Mouse (Mus musculus): ENCODE results near the gene Fam3c. TPM values are rescaled to one million over a fixed set of nuclear protein-coding genes. Genes with fewer than 3 reads are reported as not detected.

Gene Fam3c
- polyA plus RNA-seq, 1 experiment from 2014 or later = 33.8 TPM

- Histone ChIP-seq H3K27me3 (no peaks in the 10 kb centered on the region), H3K4me2 (replicated peaks) (no peak overlapping the region), H3K4me3 (no peak overlapping the region), H3K36me3 (no peaks in the 10 kb centered on the region), H3K9me3 (replicated peaks) (no peaks in the 10 kb centered on the region), H3K9ac (no peak overlapping the region), H3K4me1 (no peaks in the 10 kb centered on the region), H3K27ac (no peak overlapping the region)
- WGBS = 82% methylated on average over 5 of the region's 5 CpGs
- no peak for ATAC-seq (ENCODE audit: low FRiP score)
Measured at GRCm38 (mm10) chr6:22378462-22378861, 22.4 kb upstream of the Fam3c start.

DNA sequence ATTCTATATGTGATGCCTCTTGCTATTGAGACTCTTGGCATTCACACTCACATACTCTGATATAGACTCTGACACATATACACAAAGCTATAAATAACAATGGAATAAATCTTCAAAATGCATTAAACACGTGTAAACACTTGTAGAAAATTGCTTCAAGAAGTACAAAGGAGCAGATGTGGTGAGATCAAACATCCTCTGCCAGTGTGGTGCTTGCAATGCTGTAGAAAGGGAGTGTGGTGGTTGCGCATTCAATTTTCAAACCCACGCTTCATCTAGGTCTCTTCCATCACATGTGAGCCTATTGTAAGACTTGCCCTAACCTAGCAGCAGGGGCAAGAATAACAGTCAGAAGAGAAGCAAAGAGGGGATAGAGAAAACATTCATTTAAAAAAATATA, 18.7 kb upstream of the Fam3c start:
- Histone ChIP-seq H3K36me3 (no peaks in the 10 kb centered on the region), H3K9me3 (replicated peaks) (no peaks in the 10 kb centered on the region), H3K4me1 (no peaks in the 10 kb centered on the region), H3K27me3 (no peaks in the 10 kb centered on the region), H3K4me3 (no peak overlapping the region), H3K27ac (no peak overlapping the region), H3K9ac (no peak overlapping the region), H3K4me2 (replicated peaks) (no peak overlapping the region)
- ATAC-seq (ENCODE audit: low FRiP score) = no peak
- WGBS = 86% methylated on average over 3 of the region's 3 CpGs

- ATAC-seq (ENCODE audit: low FRiP score) = no peak
- no peaks in the 10 kb centered on the region for H3K36me3 ChIP-seq
- no peaks in the 10 kb centered on the region for H3K4me1 ChIP-seq
- WGBS = 90% methylated on average over 2 of the region's 2 CpGs
- no peak overlapping the region for H3K4me3 ChIP-seq
- no peak overlapping the region for H3K27ac ChIP-seq
- H3K4me2 ChIP-seq (replicated peaks) = no peak overlapping the region
- no peak overlapping the region for H3K9ac ChIP-seq
- H3K27me3 ChIP-seq = no peaks in the 10 kb centered on the region
- no peaks in the 10 kb centered on the region for H3K9me3 ChIP-seq (replicated peaks)
Measured at GRCm38 (mm10) chr6:22373476-22373875, 17.4 kb upstream of the Fam3c start.

DNA sequence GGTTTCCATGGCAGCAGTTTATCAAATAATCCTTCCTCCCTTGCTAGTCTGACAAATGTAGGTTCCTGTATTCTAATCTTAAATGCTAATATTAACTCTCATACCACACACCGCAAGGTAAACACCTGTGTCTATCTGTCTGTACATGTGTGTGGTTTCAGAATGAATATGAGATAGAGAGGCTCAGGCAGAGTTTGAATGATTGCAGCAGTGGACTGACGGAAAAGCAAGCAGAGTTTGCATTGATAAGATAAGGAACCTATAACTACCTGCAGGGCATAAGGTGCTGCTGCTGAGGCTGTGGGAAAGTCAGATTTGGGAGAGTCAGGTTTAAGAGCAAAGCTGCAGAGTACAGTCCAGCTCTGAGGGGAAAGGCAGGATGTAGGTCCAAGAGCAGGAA, 10.9 kb upstream of the Fam3c start:
- no peak overlapping the region for H3K9ac ChIP-seq
- WGBS = 98% methylated on average over 2 of the region's 2 CpGs
- no peak overlapping the region for H3K4me2 ChIP-seq (replicated peaks)
- H3K27me3 ChIP-seq = no peaks in the 10 kb centered on the region
- H3K4me3 ChIP-seq = no peak overlapping the region
- H3K36me3 ChIP-seq = no peaks in the 10 kb centered on the region
- H3K9me3 ChIP-seq (replicated peaks) = no peaks in the 10 kb centered on the region
- no peaks in the 10 kb centered on the region for H3K4me1 ChIP-seq
- no peak overlapping the region for H3K27ac ChIP-seq
- no peak for ATAC-seq (ENCODE audit: low FRiP score)

GRCm38 (mm10) chr6:22363590-22363989, 7.5 kb upstream of the Fam3c start:
- WGBS = 82% methylated on average over 3 of the region's 3 CpGs
- H3K27ac ChIP-seq = no peak overlapping the region
- no peak overlapping the region for H3K4me2 ChIP-seq (replicated peaks)
- no peaks in the 10 kb centered on the region for H3K4me1 ChIP-seq
- no peaks in the 10 kb centered on the region for H3K27me3 ChIP-seq
- ATAC-seq (ENCODE audit: low FRiP score) = no peak
- H3K9me3 ChIP-seq (replicated peaks) = no peaks in the 10 kb centered on the region
- H3K4me3 ChIP-seq = no peak overlapping the region
- H3K9ac ChIP-seq = no peak overlapping the region
- no peaks in the 10 kb centered on the region for H3K36me3 ChIP-seq

DNA sequence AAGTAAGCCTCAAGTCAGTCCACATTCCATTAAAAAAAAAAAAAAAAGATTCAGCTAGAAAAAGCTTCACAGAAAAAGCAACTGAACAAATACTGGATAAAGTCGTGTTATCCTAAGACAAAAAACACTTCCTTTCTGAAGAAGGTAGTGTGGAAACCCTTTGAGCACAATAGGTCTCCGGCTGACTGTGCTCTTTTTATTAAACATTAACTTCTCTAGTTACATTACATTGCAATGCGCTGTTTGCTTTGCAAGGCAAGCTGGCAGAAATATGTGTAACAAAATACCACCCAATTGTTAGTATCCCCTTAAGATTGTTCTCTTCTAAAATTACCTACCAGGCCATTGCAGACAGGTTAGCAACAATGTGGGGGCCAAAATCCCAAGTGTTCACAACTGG, 5.9 kb upstream of the Fam3c start:
- Histone ChIP-seq H3K27ac (no peak overlapping the region), H3K27me3 (no peaks in the 10 kb centered on the region), H3K9ac (no peak overlapping the region), H3K4me1 (no peaks in the 10 kb centered on the region), H3K4me2 (replicated peaks) (no peak overlapping the region), H3K4me3 (no peak overlapping the region), H3K9me3 (replicated peaks) (no peaks in the 10 kb centered on the region), H3K36me3 (no peaks in the 10 kb centered on the region)
- 47% methylated on average over 3 of the region's 3 CpGs for WGBS
- no peak for ATAC-seq (ENCODE audit: low FRiP score)

DNA sequence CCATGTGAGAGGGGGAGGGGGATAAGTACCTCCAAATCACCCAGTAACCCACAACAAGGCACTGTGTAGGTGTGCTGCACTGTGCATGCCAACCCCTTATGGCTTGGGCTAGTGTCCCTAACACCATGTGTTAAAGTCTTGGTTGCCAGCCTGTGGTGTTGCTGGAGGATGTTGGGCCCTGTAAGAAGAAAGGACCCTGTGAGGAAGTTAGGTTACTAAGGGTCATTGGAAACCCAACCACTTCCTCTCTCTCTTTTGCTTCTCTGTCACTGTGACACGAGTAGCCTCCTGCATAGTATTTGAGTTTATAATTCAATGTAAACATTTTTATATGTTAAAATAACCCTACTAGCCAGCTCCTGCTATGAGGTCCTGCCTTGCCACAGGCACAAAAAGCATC, 3.0 kb upstream of the Fam3c start:
- H3K9ac ChIP-seq = no peak overlapping the region
- H3K36me3 ChIP-seq = no peaks in the 10 kb centered on the region
- ATAC-seq (ENCODE audit: low FRiP score) = no peak
- peaks cover 4% of the 10 kb centered on the region for H3K4me1 ChIP-seq
- 60% methylated on average over 1 of the region's 1 CpGs for WGBS
- no peak overlapping the region for H3K4me3 ChIP-seq
- H3K27me3 ChIP-seq = no peaks in the 10 kb centered on the region
- H3K27ac ChIP-seq = no peak overlapping the region
- H3K9me3 ChIP-seq (replicated peaks) = no peaks in the 10 kb centered on the region
- no peak overlapping the region for H3K4me2 ChIP-seq (replicated peaks)

GRCm38 (mm10) chr6:22357351-22357750, 1.3 kb upstream of the Fam3c start:
- no peak overlapping the region for H3K4me2 ChIP-seq (replicated peaks)
- peaks cover 5% of the 10 kb centered on the region for H3K4me1 ChIP-seq
- H3K9ac ChIP-seq = no peak overlapping the region
- no peaks in the 10 kb centered on the region for H3K36me3 ChIP-seq
- ATAC-seq (ENCODE audit: low FRiP score) = no peak
- H3K27me3 ChIP-seq = no peaks in the 10 kb centered on the region
- H3K27ac ChIP-seq = no peak overlapping the region
- H3K4me3 ChIP-seq = no peak overlapping the region
- H3K9me3 ChIP-seq (replicated peaks) = no peaks in the 10 kb centered on the region
- 97% methylated on average over 4 of the region's 4 CpGs for WGBS

- peak overlapping the region; percentile 74 for H3K4me3 ChIP-seq
- no peaks in the 10 kb centered on the region for H3K9me3 ChIP-seq (replicated peaks)
- no peaks in the 10 kb centered on the region for H3K27me3 ChIP-seq
- H3K4me1 ChIP-seq = peaks cover 5% of the 10 kb centered on the region
- H3K4me2 ChIP-seq (replicated peaks) = peak overlapping the region; percentile 53
- ATAC-seq (ENCODE audit: low FRiP score) = peak; percentile 92; the same call in 1 of the 2 replicates
- no peaks in the 10 kb centered on the region for H3K36me3 ChIP-seq
- WGBS = 2% methylated on average over 59 of the region's 62 CpGs
- H3K9ac ChIP-seq = peak overlapping the region; percentile 81
- H3K27ac ChIP-seq = peak overlapping the region; percentile 86
Measured at GRCm38 (mm10) chr6:22355396-22356085, 502 bp downstream of the Fam3c start.

- no peak overlapping the region for H3K4me3 ChIP-seq
- no peak overlapping the region for H3K27ac ChIP-seq
- no peaks in the 10 kb centered on the region for H3K27me3 ChIP-seq
- H3K4me1 ChIP-seq = peaks cover 5% of the 10 kb centered on the region
- no peaks in the 10 kb centered on the region for H3K36me3 ChIP-seq
- H3K9ac ChIP-seq = no peak overlapping the region
- 74% methylated on average over 7 of the region's 7 CpGs for WGBS
- H3K4me2 ChIP-seq (replicated peaks) = peak overlapping the region; percentile 53; the same call in 1 of the 2 replicates
- ATAC-seq (ENCODE audit: low FRiP score) = no peak
- H3K9me3 ChIP-seq (replicated peaks) = no peaks in the 10 kb centered on the region
Measured at GRCm38 (mm10) chr6:22354675-22355074, 1.4 kb downstream of the Fam3c start.

GRCm38 (mm10) chr6:22354031-22354430, 2.0 kb downstream of the Fam3c start:
- H3K9me3 ChIP-seq (replicated peaks) = no peaks in the 10 kb centered on the region
- H3K36me3 ChIP-seq = no peaks in the 10 kb centered on the region
- H3K27ac ChIP-seq = no peak overlapping the region
- no peak overlapping the region for H3K4me2 ChIP-seq (replicated peaks)
- no peak overlapping the region for H3K9ac ChIP-seq
- ATAC-seq (ENCODE audit: low FRiP score) = no peak
- H3K4me3 ChIP-seq = no peak overlapping the region
- peaks cover 5% of the 10 kb centered on the region for H3K4me1 ChIP-seq
- 82% methylated on average over 1 of the region's 1 CpGs for WGBS
- H3K27me3 ChIP-seq = no peaks in the 10 kb centered on the region

DNA sequence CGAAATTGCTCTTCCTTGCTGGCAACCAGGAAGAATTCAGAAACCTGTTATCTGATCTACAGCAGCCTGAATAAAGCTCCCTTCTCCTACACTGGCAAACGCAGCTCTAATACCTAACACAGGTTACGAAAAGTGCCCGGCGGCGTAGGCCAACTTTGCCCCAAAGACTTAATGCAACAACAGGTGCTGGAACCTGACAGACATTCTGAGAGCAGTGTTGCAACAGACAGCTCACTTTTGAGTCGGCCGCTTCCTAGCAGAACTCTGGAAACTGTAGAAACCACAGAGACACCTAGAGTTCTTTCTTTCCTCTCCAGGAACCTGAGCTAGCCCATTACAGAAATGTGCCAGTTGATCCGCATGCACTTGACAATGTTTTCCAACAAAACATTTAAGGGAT, 4.5 kb downstream of the Fam3c start:
- H3K4me1 ChIP-seq = peaks cover 8% of the 10 kb centered on the region
- no peak overlapping the region for H3K9ac ChIP-seq
- H3K9me3 ChIP-seq (replicated peaks) = no peaks in the 10 kb centered on the region
- no peak overlapping the region for H3K27ac ChIP-seq
- H3K4me2 ChIP-seq (replicated peaks) = no peak overlapping the region
- no peaks in the 10 kb centered on the region for H3K36me3 ChIP-seq
- WGBS = 83% methylated on average over 9 of the region's 9 CpGs
- ATAC-seq (ENCODE audit: low FRiP score) = no peak
- H3K4me3 ChIP-seq = no peak overlapping the region
- H3K27me3 ChIP-seq = no peaks in the 10 kb centered on the region

GRCm38 (mm10) chr6:22350239-22350571, 5.8 kb downstream of the Fam3c start:
- Histone ChIP-seq H3K27me3 (no peaks in the 10 kb centered on the region), H3K4me1 (peaks cover 12% of the 10 kb centered on the region), H3K4me2 (replicated peaks) (no peak overlapping the region), H3K9ac (no peak overlapping the region), H3K36me3 (no peaks in the 10 kb centered on the region), H3K27ac (no peak overlapping the region), H3K9me3 (replicated peaks) (no peaks in the 10 kb centered on the region), H3K4me3 (no peak overlapping the region)
- no peak for ATAC-seq (ENCODE audit: low FRiP score)
- 76% methylated on average over 4 of the region's 4 CpGs for WGBS
